Mouse (Mus musculus) brain, adult 2 months (tissue): ENCODE results near the gene Abcc3.
A peak's percentile ranks its signal among the peaks of the same experiment; 100 is the strongest.

Experiments used
- DNase-seq: peaks from one replicate; pipeline ENCODE4 v3.0.0; 2011; ENCODE audit warnings: low read depth, low spot score

Abcc3 gene

DNA sequence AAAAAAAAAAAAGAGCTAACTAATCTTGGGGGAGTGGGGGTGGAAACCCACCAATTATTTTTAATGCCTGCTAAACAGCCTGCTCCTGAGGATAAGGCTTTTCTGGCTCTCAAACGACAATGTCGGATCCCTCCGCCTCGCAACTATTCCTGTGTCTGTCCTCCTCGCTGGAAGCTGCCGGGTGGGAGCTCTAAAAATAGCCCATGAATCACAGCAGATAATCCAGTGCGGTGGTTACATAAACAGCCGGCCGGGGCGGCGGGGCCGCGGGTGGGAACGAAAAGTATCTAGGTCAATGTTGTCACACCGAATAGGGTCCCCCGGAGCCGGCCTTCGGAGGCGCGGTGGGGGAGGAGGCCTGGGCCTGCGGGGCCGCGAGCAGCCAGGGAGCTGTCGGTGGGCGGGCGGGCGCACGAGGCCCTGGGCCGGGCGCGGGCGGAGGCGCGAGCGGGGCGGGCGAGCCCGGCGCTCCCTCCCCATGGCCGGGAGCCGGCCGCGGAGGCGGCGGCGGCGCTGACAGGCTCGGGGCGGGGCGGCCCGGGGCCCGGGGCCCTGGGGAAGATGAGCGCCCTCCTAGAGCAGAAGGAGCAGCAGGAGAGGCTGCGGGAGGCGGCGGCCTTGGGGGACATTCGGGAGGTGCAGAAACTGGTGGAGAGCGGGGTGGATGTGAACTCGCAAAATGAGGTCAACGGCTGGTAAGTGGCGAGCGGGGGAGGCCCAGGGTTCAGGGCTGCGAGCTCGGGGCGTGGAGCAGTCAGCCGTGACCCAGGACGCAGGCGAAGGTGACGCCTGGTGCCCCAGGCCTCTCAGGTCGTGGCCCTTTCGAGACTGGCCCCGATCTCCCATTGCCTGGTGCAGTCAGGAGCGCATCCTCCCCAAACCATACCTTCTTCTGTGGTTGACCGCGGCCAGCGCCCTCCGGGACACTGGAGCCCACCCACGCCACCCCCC lies 64.8 kb downstream of the Abcc3 start, which contains the start of gene Ankrd40:
Ankrd40 (plus strand) TSS at position 309 of the 951 bp plus-strand sequence.
- peak; percentile 99 for DNase-seq

DNA sequence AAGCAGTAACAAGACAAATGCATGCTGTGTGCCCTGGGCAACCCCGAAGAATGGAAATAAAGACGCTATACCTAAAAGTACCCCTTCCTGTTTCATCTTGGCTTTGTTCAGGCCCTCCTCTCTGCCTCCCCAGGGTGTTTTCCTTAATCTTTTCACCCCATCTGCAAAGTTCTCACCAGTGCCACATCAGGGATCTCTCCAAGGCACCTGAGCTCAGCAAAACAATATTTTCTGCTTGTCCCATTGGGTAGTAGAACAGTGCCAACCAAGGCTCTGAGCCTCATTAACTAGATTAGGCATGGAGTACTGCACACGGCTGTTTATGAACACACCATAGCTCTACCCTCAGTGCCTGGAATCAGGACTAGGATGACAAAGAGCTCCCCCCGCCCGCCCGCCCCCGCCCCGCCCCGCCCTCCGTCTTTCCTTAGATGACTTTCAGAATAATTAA lies 65.8 kb downstream of the Abcc3 start:
- DNase-seq: peak; percentile 94

DNA sequence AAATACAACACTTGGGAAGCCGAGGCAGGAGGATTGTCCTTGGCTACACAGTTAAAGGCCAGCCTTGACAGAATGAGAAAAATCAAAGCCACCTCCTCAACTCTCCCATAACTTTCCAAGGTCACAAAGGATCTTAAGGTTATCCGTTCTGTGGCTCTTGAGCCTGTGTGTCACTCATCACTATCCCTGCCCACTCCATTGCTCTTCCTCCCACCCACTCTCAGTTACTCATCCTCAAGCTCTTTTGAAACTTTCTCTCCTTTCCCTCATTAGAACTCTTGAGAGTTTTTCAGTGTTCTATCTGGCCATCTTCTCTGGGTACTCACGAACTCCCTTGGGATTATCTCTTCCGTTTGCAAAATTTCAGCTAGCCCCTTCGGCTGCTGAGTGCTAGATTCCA lies 68.2 kb downstream of the Abcc3 start:
- no peak for DNase-seq

DNA sequence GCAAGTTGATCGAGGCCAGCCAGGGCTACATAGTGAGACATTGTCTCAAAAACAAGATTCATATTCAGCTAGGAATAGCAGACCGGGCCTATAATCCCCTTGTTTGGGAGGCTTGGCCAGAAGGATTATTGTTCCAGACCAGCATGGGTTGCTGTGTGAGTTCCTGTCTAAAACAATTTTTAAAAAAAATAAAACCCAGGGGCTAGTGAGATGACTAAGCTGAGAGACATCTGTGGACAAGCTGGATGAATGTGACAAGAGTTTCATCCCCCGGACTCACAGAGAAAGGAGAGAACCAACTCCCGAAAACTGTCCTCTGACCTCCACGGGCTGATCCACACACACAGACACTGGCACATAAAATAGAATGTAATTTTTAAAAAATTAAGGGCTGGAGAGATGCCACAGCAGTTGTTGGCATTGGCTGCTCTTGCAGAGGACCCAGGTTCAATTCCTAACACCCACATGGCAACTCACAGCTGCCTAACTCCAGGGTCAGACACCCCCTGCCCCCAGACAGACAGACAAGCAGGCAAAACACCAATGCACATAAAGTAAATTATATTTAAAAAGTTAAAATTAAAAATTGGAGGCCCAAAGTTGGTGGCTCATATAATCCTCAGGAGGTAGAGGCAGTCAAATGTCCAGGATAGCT lies 69.4 kb downstream of the Abcc3 start:
- no peak for DNase-seq

DNA sequence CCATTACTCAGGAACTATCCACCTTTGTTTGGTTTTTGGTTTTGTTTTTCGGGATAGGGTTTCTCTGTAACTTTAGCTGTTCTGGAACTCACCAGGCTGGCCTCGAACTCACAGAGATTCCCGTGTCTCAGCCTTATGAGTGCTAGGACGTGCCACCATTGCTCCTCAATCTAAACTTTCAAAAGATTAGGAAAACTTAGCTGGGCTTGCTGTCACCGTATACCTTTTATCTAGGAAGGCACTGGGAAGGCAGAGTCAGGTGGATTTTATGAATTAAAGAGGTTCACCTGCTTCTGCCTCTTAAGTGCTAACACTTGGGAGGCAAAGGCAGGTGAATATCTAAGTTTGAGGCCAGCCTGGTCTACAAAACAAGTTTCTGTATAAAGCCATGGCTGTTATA lies 70.2 kb downstream of the Abcc3 start:
- DNase-seq: no peak

DNA sequence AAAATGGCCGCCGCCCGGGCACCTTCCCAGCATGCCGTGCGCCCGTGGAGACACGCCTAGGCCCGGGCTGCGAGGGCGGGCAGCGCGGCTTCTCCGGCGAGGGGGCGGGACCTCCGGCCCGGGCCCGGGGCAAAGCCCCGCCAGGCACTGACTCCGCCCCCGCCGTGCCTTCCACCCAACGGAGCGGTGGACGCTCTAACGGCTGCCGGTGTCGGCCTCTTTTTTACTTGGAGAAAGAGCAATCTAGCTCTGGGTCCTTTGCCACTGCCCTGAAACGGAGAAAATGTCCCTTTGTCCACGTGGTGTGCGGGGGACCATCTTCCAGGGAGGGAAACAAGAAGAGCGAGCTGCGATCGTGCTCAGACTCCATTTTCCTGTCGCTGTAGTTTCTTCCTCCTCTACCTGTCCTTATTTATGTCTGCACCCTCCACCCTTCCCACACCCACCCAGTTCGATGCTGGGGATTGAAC lies 70.8 kb downstream of the Abcc3 start, which contains the start of gene Luc7l3:
Luc7l3 (minus strand) TSS at position 58 of the 470 bp plus-strand sequence.
- peak; percentile 97 for DNase-seq

DNA sequence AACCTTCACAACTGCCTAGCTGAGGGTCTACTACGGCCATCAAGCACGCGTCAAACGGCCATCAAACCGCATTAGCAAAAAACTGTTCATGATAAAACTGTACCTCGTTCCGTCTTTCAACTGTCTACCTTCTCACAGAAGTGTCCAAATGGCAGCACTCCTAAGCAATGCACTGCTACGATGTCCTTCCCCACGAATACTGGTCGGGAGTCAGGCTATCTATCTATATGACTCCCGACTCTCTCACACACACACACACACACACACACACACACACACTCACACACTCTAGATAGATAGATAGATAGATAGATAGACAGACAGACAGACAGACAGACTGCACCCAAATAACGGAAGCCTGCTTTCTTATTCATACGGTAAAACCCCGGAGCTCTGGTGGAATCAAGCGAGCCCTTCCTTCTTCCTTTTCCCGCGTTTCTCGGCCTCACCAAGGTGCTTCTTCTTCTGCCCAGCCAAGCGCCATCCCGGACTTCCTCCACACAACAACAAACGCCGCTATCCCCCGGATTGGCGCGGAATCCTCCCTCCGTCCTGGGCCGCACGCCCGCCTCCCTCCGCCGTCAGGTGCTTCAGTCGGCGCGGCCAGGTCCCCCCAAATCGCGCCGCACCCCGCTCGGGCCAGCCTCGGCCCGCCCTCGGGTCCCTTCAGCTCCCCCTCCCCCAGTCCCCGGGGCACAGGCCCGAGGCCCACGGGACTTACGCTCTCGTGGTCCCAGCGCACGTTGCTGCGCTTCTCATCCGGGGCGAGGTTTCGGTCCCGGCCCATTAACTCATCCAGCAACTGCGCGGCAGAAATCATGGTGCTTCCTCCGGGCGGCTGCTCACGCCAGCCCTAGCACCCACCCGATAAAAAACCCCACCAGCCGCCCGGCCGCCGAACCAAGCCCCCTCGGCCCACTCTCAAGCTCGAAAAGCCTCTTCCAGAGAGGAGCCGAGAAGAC lies 71.5 kb downstream of the Abcc3 start:
- DNase-seq: no peak

DNA sequence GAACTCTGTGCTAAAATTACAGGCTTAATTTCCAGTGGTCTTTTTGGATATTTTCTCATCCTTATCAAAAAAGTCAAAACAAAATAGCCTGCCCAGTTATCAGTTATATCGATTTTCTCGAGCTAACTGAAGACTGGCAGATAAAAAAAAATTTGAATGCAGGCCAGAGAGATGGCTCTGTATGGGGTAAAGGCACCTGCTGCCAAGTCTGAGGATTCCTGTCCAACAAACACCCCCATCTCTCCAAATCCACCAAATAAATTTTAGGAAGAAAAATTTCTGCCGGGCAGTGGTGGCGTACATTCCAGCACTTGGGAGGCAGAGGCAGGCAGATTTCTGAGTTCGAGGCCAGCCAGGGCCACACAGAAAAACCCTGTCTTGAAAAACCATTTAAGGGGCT lies 74.7 kb downstream of the Abcc3 start:
- peak; percentile 57 for DNase-seq

DNA sequence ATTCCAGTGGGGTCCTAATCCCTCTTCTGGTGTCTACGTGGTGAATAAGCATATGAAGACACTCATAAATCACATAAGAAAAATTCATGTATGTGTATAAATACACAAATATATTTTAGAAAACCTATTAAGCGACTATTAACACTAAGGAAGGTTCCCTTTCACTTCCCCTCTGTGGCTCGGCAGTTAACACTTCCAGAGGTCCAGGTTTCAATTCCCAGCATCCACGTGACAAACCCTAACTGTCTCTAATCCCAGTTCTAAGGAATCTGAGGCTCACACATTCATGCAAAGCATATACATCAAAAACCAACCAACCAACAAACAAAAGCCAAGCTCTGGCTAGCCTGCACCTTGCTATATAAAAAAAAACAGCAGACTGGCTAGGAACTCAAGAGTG lies 75.3 kb downstream of the Abcc3 start:
- DNase-seq: no peak

DNA sequence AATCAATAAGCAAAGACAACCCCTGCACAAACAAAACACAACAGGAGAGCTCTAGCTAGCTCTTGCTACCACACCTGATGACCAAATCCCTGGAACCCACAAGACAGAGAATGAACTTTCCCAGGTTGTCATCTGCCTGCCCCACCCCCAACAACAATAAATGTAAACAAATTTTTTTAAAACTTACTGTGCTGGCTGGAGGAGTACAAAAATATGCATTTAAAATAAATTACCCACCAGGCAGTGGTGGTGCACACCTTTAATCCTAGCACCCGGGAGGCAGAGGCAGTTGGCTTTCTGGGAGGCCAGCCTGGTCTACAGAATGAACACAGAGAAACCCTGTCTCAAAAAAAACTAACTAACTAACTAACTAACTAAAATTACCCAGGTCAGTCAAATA lies 75.8 kb downstream of the Abcc3 start:
- no peak for DNase-seq

DNA sequence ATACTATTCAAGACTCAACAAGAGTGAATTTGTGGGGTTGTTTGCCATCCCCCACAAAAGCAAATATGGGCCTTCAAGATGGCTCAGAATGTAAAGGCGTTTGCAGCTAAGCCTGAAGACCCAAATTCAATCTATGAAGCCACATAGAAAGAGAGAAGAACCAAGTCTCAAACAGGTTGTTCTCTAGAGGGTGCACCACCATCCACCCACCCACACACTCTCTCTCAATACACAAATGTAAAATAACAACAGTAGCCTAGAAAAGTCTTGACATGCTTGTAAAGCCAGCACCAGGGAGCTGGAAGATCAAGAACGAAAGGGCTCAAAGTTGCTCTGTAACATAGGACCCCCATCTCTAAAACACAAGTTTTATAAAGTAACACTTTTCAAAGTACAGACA lies 76.3 kb downstream of the Abcc3 start:
- DNase-seq: no peak

DNA sequence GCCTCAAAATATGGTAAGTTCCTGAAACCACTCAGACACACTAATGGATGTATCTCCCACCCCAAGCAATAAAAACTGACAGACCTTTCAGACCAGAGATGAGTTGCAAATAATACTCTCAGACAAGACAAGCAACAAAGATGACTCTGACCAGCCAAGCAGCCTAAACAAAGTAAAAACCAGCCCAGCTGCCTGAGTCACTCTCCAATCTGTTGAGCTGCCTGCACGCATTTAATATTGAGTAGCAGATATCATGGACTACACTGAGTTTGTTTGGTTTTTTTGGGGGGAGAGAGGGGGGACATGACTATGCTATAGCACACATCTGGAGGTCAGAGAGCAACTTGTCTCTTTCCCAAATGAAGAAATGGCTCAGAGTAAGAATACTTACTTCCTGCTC lies 77.5 kb downstream of the Abcc3 start:
- no peak for DNase-seq

DNA sequence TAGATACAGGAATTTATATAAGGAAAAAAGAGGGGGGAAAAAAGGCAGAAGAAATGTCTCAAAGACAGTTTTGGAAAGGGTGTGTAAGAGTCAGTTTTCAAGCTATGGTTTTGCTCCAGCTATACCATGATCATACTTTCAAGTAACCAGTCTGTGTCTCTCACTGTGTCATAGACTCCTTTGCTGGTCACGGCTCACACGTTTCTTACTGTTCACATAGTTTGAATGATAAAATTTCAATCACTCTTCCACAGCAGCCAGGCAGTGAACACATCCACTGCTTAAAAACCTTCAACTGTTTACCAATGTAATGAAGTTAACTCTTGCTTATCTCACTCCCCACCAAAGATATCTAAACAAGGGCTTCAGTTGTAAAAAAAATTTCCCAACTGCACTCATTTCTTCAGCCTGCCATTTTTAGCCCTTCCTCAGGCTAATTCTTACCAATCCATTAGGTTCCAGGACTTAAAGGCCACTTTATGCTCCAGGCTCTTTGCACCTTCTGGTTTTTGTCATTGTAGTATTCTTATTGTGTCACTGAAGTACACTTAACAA lies 78.6 kb downstream of the Abcc3 start:
- no peak for DNase-seq

DNA sequence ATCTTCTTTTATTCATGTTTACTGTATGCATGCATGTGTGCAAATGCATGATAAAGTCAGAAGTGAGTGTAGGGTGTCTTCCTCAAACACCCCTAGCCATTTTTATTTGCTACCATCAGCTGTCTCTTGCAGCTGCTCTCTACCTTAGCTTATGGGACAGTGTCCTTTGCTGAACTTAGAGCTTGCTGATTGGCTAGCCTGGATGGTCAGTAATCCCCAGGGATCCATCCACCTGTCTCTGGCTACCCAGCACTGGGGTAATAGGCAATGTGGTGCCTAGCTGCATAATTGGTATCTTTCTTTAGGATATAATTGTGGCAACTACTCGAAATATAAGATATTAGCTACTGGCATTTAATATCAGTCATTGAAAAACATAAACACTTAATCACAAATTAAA lies 80.1 kb downstream of the Abcc3 start:
- no peak for DNase-seq

DNA sequence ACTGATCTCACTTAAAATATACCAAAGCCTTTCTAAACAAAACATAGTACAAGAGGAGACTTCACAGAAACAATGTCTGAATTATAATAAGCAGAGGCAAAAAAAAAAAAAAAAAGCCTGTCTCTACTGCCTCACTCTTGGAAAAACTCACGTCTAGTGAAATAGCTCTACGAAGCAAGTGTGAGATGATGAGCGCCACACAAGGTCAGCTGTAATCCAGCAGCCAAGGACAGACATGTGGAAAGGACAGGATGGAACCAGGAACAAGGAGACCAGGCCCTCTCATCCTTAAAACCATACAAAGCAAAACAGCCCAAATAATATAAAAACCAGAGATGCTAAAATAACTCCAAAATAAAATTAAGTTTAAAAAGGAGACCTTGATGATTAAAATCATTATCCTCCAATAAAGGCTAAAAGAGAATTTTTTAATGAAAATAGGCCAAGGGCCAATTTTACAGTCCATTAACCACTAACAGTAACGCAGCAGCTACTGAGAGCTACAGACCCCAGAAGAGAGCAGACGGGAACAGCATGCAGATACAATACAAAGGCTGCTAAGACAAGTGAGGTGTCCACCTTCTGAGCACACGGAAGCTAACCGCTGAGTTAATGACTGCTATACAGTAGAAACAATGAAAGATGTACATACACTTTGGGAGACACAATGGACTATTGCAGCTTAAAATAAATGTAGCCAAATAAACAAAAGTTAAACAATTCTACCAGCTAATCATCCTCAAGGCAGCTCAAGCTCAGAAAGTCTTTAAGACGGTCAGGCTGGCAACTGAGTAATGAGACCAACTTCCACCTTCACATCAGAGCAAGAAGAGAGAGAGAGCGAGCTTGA lies 97.6 kb downstream of the Abcc3 start:
- no peak for DNase-seq
